Mouse (Mus musculus): ENCODE measurements around the gene Coro1c. TPM values are rescaled to one million over a fixed set of nuclear protein-coding genes. Genes with fewer than 3 reads are reported as not detected.

Gene Coro1c
- total and polyA plus RNA-seq, 3 experiments = 77.3 to 158 (median 103) TPM

GRCm38 (mm10) chr5:113799691-113800090 lies 108.9 kb downstream of the Coro1c start:
- no peaks in the 10 kb centered on the region for H3K9me3 ChIP-seq (replicated peaks; ENCODE audit: insufficient read depth, low read length)
- H3K27ac ChIP-seq (ENCODE audit: control insufficient read depth, low read depth, low read length) = no peak overlapping the region
- TF ChIP-seq NRF1 (IDR thresholded peaks at IDR 0.05; ENCODE audit: insufficient read depth, low read depth, low read length, poor library complexity, severe bottlenecking) (no peak), MYC (IDR thresholded peaks at IDR 0.05; ENCODE audit: low read depth, low read length) (no peak), UBTF (IDR thresholded peaks at IDR 0.05; ENCODE audit: borderline replicate concordance, insufficient read depth, low read depth, low read length) (no peak), POLR2A (IDR thresholded peaks at IDR 0.05; ENCODE audit: control insufficient read depth in 1 of 2, insufficient read depth in 1 of 2, low read depth in 1 of 2, low read length in 2 of 2, poor library complexity in 1 of 2) (no peak), MEF2A (IDR thresholded peaks at IDR 0.05; ENCODE audit: extremely low read depth, insufficient replicate concordance, low read depth, low read length, poor library complexity, severe bottlenecking) (no peak), ELF1 (IDR thresholded peaks at IDR 0.05; ENCODE audit: low read depth, low read length) (no peak), ETS1 (IDR thresholded peaks at IDR 0.05; ENCODE audit: low read depth, low read length) (no peak), ZNF384 (IDR thresholded peaks at IDR 0.05; ENCODE audit: low read depth, low read length) (no peak), ZC3H11A (IDR thresholded peaks at IDR 0.05; ENCODE audit: low read depth, low read length) (no peak), USF2 (IDR thresholded peaks at IDR 0.05; ENCODE audit: borderline replicate concordance in 1 of 2, insufficient read depth in 1 of 2, low read depth in 1 of 2, low read length in 2 of 2) (no peak), HCFC1 (IDR thresholded peaks at IDR 0.05; ENCODE audit: low read depth, low read length) (no peak), MAZ (IDR thresholded peaks at IDR 0.05; ENCODE audit: low read depth, low read length) (no peak), MXI1 (IDR thresholded peaks at IDR 0.05; ENCODE audit: low read depth, low read length) (no peak), SIN3A (IDR thresholded peaks at IDR 0.05; ENCODE audit: low read length) (no peak), POLR2AphosphoS5 (IDR thresholded peaks at IDR 0.05; ENCODE audit: borderline replicate concordance, low read depth, low read length) (no peak), CTCF (IDR thresholded peaks at IDR 0.05 in 2 of 3, conservative IDR thresholded peaks at IDR 0.05 in 1 of 3; ENCODE audit: control insufficient read depth in 1 of 3, insufficient read depth in 1 of 3, low read depth in 2 of 3, low read length in 3 of 3, poor library complexity in 1 of 3, severe bottlenecking in 1 of 3) (no peak), RCOR1 (IDR thresholded peaks at IDR 0.05; ENCODE audit: low read depth, low read length) (no peak), GATA1 (IDR thresholded peaks at IDR 0.05; ENCODE audit: low read depth, low read length) (no peak), POLR2AphosphoS2 (IDR thresholded peaks at IDR 0.05; ENCODE audit: low read length) (no peak)
- H3K79me2 ChIP-seq (ENCODE audit: control insufficient read depth, insufficient read depth, low read length, poor library complexity) = no peaks in the 10 kb centered on the region
- no peak overlapping the region for H3K9ac ChIP-seq (ENCODE audit: control insufficient read depth, low read depth, low read length, poor library complexity, severe bottlenecking)
- no peaks in the 10 kb centered on the region for H3K4me1 ChIP-seq (ENCODE audit: control insufficient read depth in 1 of 2, insufficient read depth in 2 of 2, low read length in 2 of 2)
- no peaks in the 10 kb centered on the region for H3K27me3 ChIP-seq (ENCODE audit: control insufficient read depth in 1 of 2, insufficient read depth in 2 of 2, low read length in 2 of 2)
- no peaks in the 10 kb centered on the region for H3K36me3 ChIP-seq (ENCODE audit: control insufficient read depth in 1 of 2, insufficient read depth in 2 of 2, low read length in 2 of 2)
- DNase-seq (ENCODE audit: low read depth, low spot score) = no peak
- H3K4me3 ChIP-seq (ENCODE audit: control insufficient read depth in 1 of 2, insufficient read depth in 1 of 2, low read depth in 2 of 2, low read length in 2 of 2) = no peak overlapping the region

GRCm38 (mm10) chr5:113798525-113798924 lies 110.0 kb downstream of the Coro1c start:
- Histone ChIP-seq H3K27ac (ENCODE audit: control insufficient read depth, low read depth, low read length) (no peak overlapping the region), H3K9me3 (replicated peaks; ENCODE audit: insufficient read depth, low read length) (no peaks in the 10 kb centered on the region), H3K4me1 (ENCODE audit: control insufficient read depth in 1 of 2, insufficient read depth in 2 of 2, low read length in 2 of 2) (no peaks in the 10 kb centered on the region), H3K4me3 (ENCODE audit: control insufficient read depth in 1 of 2, insufficient read depth in 1 of 2, low read depth in 2 of 2, low read length in 2 of 2) (no peak overlapping the region), H3K9ac (ENCODE audit: control insufficient read depth, low read depth, low read length, poor library complexity, severe bottlenecking) (no peak overlapping the region), H3K36me3 (ENCODE audit: control insufficient read depth in 1 of 2, insufficient read depth in 2 of 2, low read length in 2 of 2) (no peaks in the 10 kb centered on the region), H3K27me3 (ENCODE audit: control insufficient read depth in 1 of 2, insufficient read depth in 2 of 2, low read length in 2 of 2) (no peaks in the 10 kb centered on the region), H3K79me2 (ENCODE audit: control insufficient read depth, insufficient read depth, low read length, poor library complexity) (no peaks in the 10 kb centered on the region)
- no peak for TF ChIP-seq CTCF (IDR thresholded peaks at IDR 0.05 in 2 of 3, conservative IDR thresholded peaks at IDR 0.05 in 1 of 3; ENCODE audit: control insufficient read depth in 1 of 3, insufficient read depth in 1 of 3, low read depth in 2 of 3, low read length in 3 of 3, poor library complexity in 1 of 3, severe bottlenecking in 1 of 3)
- TF ChIP-seq ELF1 (IDR thresholded peaks at IDR 0.05; ENCODE audit: low read depth, low read length) = no peak
- no peak for TF ChIP-seq E2F4 (IDR thresholded peaks at IDR 0.05; ENCODE audit: borderline replicate concordance, low read depth, low read length)
- TF ChIP-seq RCOR1 (IDR thresholded peaks at IDR 0.05; ENCODE audit: low read depth, low read length) = no peak
- no peak for TF ChIP-seq MAFK (IDR thresholded peaks at IDR 0.05; ENCODE audit: borderline replicate concordance, low read depth, low read length)
- TF ChIP-seq NRF1 (IDR thresholded peaks at IDR 0.05; ENCODE audit: insufficient read depth, low read depth, low read length, poor library complexity, severe bottlenecking) = no peak
- TF ChIP-seq RAD21 (IDR thresholded peaks at IDR 0.05; ENCODE audit: low read depth, low read length) = no peak
- TF ChIP-seq ZC3H11A (IDR thresholded peaks at IDR 0.05; ENCODE audit: low read depth, low read length) = no peak
- DNase-seq (ENCODE audit: low read depth, low spot score) = no peak

All from MEL (cell line).